Mouse (Mus musculus) inflammation-experienced regulatory T-cells, adult 6 months (primary cell): ENCODE results near the gene Ntn4. TPM values are rescaled to one million over a fixed set of nuclear protein-coding genes. Genes with fewer than 3 reads are reported as not detected.

ENCODE experiments used
- polyA plus RNA-seq, 3 experiments: library from polyadenylated mRNA; unstranded; fragments of 100-300 nt; shearing (Covaris generic); gene quantifications; one replicate each; pipeline ENCODE4 v1.2.1; 2017

Ntn4 gene
- polyA plus RNA-seq, 3 experiments from 2014 or later = 0.15 to 2.1 TPM; not detected in 1

Other genes with a start within 250 kb of the Ntn4 start
- gene Lta4h, start 187.3 kb upstream of the Ntn4 start, polyA plus RNA-seq = 100 to 1,000 TPM; 139 to 219 (median 185) TPM
- gene Hal, start 151.9 kb upstream of the Ntn4 start, polyA plus RNA-seq = 1 to 10 TPM in 2 of 3 experiments, not detected in 1; 1.2 to 2.7 TPM
- gene Amdhd1, start 100.6 kb upstream of the Ntn4 start, polyA plus RNA-seq = 1 to 10 TPM in 2 of 3 experiments, under 1 TPM in 1; 0.68 to 1.4 (median 1.1) TPM
- 1 to 10 TPM; 3.2 to 6.6 (median 3.3) TPM for gene Ccdc38, start 100.0 kb upstream of the Ntn4 start, polyA plus RNA-seq
- 10 to 100 TPM; 55.6 to 90.0 (median 74.2) TPM for gene Snrpf, start 51.0 kb upstream of the Ntn4 start, polyA plus RNA-seq
- gene Usp44, start 190.9 kb downstream of the Ntn4 start, polyA plus RNA-seq = under 1 TPM; 0.24 to 0.65 (median 0.31) TPM